Mouse (Mus musculus): ENCODE data around the gene Tmc2. TPM values are rescaled to one million over a fixed set of nuclear protein-coding genes. Genes with fewer than 3 reads are reported as not detected.

Tmc2 gene
- polyA plus RNA-seq, 1 experiment from 2014 or later: 0.05 TPM

- 82% methylated on average over 2 of the region's 2 CpGs for WGBS
- Histone ChIP-seq H3K4me3 (ENCODE audit: low read depth, low read length) (no peak overlapping the region), H3K4me1 (ENCODE audit: control insufficient read depth, insufficient read depth, low read length) (peaks cover 1% of the 10 kb centered on the region), H3K36me3 (ENCODE audit: control insufficient read depth, insufficient read depth, low read length) (peaks cover 55% of the 10 kb centered on the region), H3K27ac (ENCODE audit: low read depth, low read length) (no peak overlapping the region), H3K27me3 (ENCODE audit: control insufficient read depth, insufficient read depth, low read length) (no peaks in the 10 kb centered on the region), H3K4me2 (ENCODE audit: low read depth, low read length) (no peak overlapping the region), H3K9ac (replicated peaks; ENCODE audit: low read depth, low read length) (no peak overlapping the region), H3K9me3 (ENCODE audit: control insufficient read depth, low read length) (no peaks in the 10 kb centered on the region)
- no peak for ATAC-seq (ENCODE audit: low read depth)
Observed at GRCm38 (mm10) chr2:130171674-130172073, 23.3 kb upstream of the Tmc2 start.

GRCm38 (mm10) chr2:130176820-130177219 lies 18.2 kb upstream of the Tmc2 start:
- H3K27me3 ChIP-seq (ENCODE audit: control insufficient read depth, insufficient read depth, low read length): peaks cover 3% of the 10 kb centered on the region; the same call in 1 of the 2 replicates
- 78% methylated on average over 8 of the region's 8 CpGs for WGBS
- ATAC-seq (ENCODE audit: low read depth): no peak
- H3K4me3 ChIP-seq (ENCODE audit: low read depth, low read length): no peak overlapping the region
- H3K27ac ChIP-seq (ENCODE audit: low read depth, low read length): no peak overlapping the region
- no peaks in the 10 kb centered on the region for H3K9me3 ChIP-seq (ENCODE audit: control insufficient read depth, low read length)
- peaks cover 22% of the 10 kb centered on the region for H3K4me1 ChIP-seq (ENCODE audit: control insufficient read depth, insufficient read depth, low read length)
- peak overlapping the region; percentile 89; the same call in 1 of the 2 replicates for H3K4me2 ChIP-seq (ENCODE audit: low read depth, low read length)
- H3K36me3 ChIP-seq (ENCODE audit: control insufficient read depth, insufficient read depth, low read length): peaks cover 37% of the 10 kb centered on the region
- no peak overlapping the region for H3K9ac ChIP-seq (replicated peaks; ENCODE audit: low read depth, low read length)

- peaks cover 21% of the 10 kb centered on the region for H3K36me3 ChIP-seq (ENCODE audit: control insufficient read depth, insufficient read depth, low read length)
Observed at GRCm38 (mm10) chr2:130178381-130178705, 16.7 kb upstream of the Tmc2 start.

GRCm38 (mm10) chr2:130178706-130179506 lies 16.1 kb upstream of the Tmc2 start, which contains the start of gene Snrpb:
Gene Snrpb (minus strand): TSS chr2:130179403.
- H3K4me2 ChIP-seq (ENCODE audit: low read depth, low read length): peak within 1 kb of the TSS; percentile 89
- peak within 1 kb of the TSS; percentile 92 for H3K27ac ChIP-seq (ENCODE audit: low read depth, low read length)
- peak within 1 kb of the TSS; percentile 98 for H3K9ac ChIP-seq (replicated peaks; ENCODE audit: low read depth, low read length)
- no peaks in the 10 kb centered on the region for H3K9me3 ChIP-seq (ENCODE audit: control insufficient read depth, low read length)
- peaks cover 16% of the 10 kb centered on the region for H3K36me3 ChIP-seq (ENCODE audit: control insufficient read depth, insufficient read depth, low read length)
- peak; percentile 96 for ATAC-seq (ENCODE audit: low read depth)
- peaks cover 22% of the 10 kb centered on the region for H3K4me1 ChIP-seq (ENCODE audit: control insufficient read depth, insufficient read depth, low read length)
- peaks cover 3% of the 10 kb centered on the region; the same call in 1 of the 2 replicates for H3K27me3 ChIP-seq (ENCODE audit: control insufficient read depth, insufficient read depth, low read length)
- peak within 1 kb of the TSS; percentile 80 for H3K4me3 ChIP-seq (ENCODE audit: low read depth, low read length)
- under 1% methylated on average over 80 of the region's 81 CpGs for WGBS

More at GRCm38 (mm10) chr2:130178381-130178705, 16.7 kb upstream of the Tmc2 start:
- peak overlapping the region; percentile 92 for H3K27ac ChIP-seq (ENCODE audit: low read depth, low read length)
- H3K4me3 ChIP-seq (ENCODE audit: low read depth, low read length): peak overlapping the region; percentile 80
- H3K4me2 ChIP-seq (ENCODE audit: low read depth, low read length): peak overlapping the region; percentile 89
- no peak for ATAC-seq (ENCODE audit: low read depth)
- peaks cover 3% of the 10 kb centered on the region; the same call in 1 of the 2 replicates for H3K27me3 ChIP-seq (ENCODE audit: control insufficient read depth, insufficient read depth, low read length)
- WGBS: under 1% methylated on average over 11 of the region's 11 CpGs
- peaks cover 22% of the 10 kb centered on the region for H3K4me1 ChIP-seq (ENCODE audit: control insufficient read depth, insufficient read depth, low read length)
- H3K9ac ChIP-seq (replicated peaks; ENCODE audit: low read depth, low read length): peak overlapping the region; percentile 98
- H3K9me3 ChIP-seq (ENCODE audit: control insufficient read depth, low read length): no peaks in the 10 kb centered on the region

- peak overlapping the region; percentile 92 for H3K27ac ChIP-seq (ENCODE audit: low read depth, low read length)
- H3K36me3 ChIP-seq (ENCODE audit: control insufficient read depth, insufficient read depth, low read length): peaks cover 9% of the 10 kb centered on the region
- H3K4me2 ChIP-seq (ENCODE audit: low read depth, low read length): peak overlapping the region; percentile 89
- H3K27me3 ChIP-seq (ENCODE audit: control insufficient read depth, insufficient read depth, low read length): peaks cover 3% of the 10 kb centered on the region; the same call in 1 of the 2 replicates
- no peaks in the 10 kb centered on the region for H3K9me3 ChIP-seq (ENCODE audit: control insufficient read depth, low read length)
- WGBS: 2% methylated on average over 15 of the region's 15 CpGs
- peak; percentile 87 for ATAC-seq (ENCODE audit: low read depth)
- H3K9ac ChIP-seq (replicated peaks; ENCODE audit: low read depth, low read length): peak overlapping the region; percentile 52
- H3K4me3 ChIP-seq (ENCODE audit: low read depth, low read length): peak overlapping the region; percentile 80
- peaks cover 22% of the 10 kb centered on the region for H3K4me1 ChIP-seq (ENCODE audit: control insufficient read depth, insufficient read depth, low read length)
Observed at GRCm38 (mm10) chr2:130179507-130180019, 15.4 kb upstream of the Tmc2 start.

GRCm38 (mm10) chr2:130188391-130188790 lies 6.6 kb upstream of the Tmc2 start:
- WGBS: 92% methylated on average over 12 of the region's 12 CpGs
- no peak overlapping the region for H3K4me3 ChIP-seq (ENCODE audit: low read depth, low read length)
- no peak overlapping the region for H3K4me2 ChIP-seq (ENCODE audit: low read depth, low read length)
- no peak for ATAC-seq (ENCODE audit: low read depth)
- no peaks in the 10 kb centered on the region for H3K36me3 ChIP-seq (ENCODE audit: control insufficient read depth, insufficient read depth, low read length)
- no peak overlapping the region for H3K9ac ChIP-seq (replicated peaks; ENCODE audit: low read depth, low read length)
- no peaks in the 10 kb centered on the region for H3K9me3 ChIP-seq (ENCODE audit: control insufficient read depth, low read length)
- no peak overlapping the region for H3K27ac ChIP-seq (ENCODE audit: low read depth, low read length)
- no peaks in the 10 kb centered on the region for H3K27me3 ChIP-seq (ENCODE audit: control insufficient read depth, insufficient read depth, low read length)
- no peaks in the 10 kb centered on the region for H3K4me1 ChIP-seq (ENCODE audit: control insufficient read depth, insufficient read depth, low read length)

GRCm38 (mm10) chr2:130200961-130201360 lies 6.0 kb downstream of the Tmc2 start:
- Histone ChIP-seq H3K27me3 (ENCODE audit: control insufficient read depth, insufficient read depth, low read length) (no peaks in the 10 kb centered on the region), H3K9me3 (ENCODE audit: control insufficient read depth, low read length) (no peaks in the 10 kb centered on the region)

GRCm38 (mm10) chr2:130207376-130207775 lies 12.4 kb downstream of the Tmc2 start:
- 78% methylated on average over 2 of the region's 2 CpGs for WGBS
- Histone ChIP-seq H3K4me1 (ENCODE audit: control insufficient read depth, insufficient read depth, low read length) (no peaks in the 10 kb centered on the region), H3K9me3 (ENCODE audit: control insufficient read depth, low read length) (no peaks in the 10 kb centered on the region), H3K4me3 (ENCODE audit: low read depth, low read length) (no peak overlapping the region), H3K27ac (ENCODE audit: low read depth, low read length) (no peak overlapping the region), H3K36me3 (ENCODE audit: control insufficient read depth, insufficient read depth, low read length) (no peaks in the 10 kb centered on the region), H3K9ac (replicated peaks; ENCODE audit: low read depth, low read length) (no peak overlapping the region), H3K27me3 (ENCODE audit: control insufficient read depth, insufficient read depth, low read length) (no peaks in the 10 kb centered on the region), H3K4me2 (ENCODE audit: low read depth, low read length) (no peak overlapping the region)
- no peak for ATAC-seq (ENCODE audit: low read depth)

More at GRCm38 (mm10) chr2:130200961-130201360, 6.0 kb downstream of the Tmc2 start:
- Histone ChIP-seq H3K9ac (replicated peaks; ENCODE audit: low read depth, low read length) (no peak overlapping the region), H3K4me2 (ENCODE audit: low read depth, low read length) (no peak overlapping the region), H3K4me1 (ENCODE audit: control insufficient read depth, insufficient read depth, low read length) (no peaks in the 10 kb centered on the region), H3K36me3 (ENCODE audit: control insufficient read depth, insufficient read depth, low read length) (no peaks in the 10 kb centered on the region), H3K27ac (ENCODE audit: low read depth, low read length) (no peak overlapping the region), H3K4me3 (ENCODE audit: low read depth, low read length) (no peak overlapping the region)
- ATAC-seq (ENCODE audit: low read depth): no peak
- WGBS: 63% methylated on average over 5 of the region's 5 CpGs

- 90% methylated on average over 3 of the region's 3 CpGs for WGBS
- no peaks in the 10 kb centered on the region for H3K9me3 ChIP-seq (ENCODE audit: control insufficient read depth, low read length)
- no peak overlapping the region for H3K4me2 ChIP-seq (ENCODE audit: low read depth, low read length)
- no peaks in the 10 kb centered on the region for H3K4me1 ChIP-seq (ENCODE audit: control insufficient read depth, insufficient read depth, low read length)
- no peak overlapping the region for H3K4me3 ChIP-seq (ENCODE audit: low read depth, low read length)
- no peaks in the 10 kb centered on the region for H3K27me3 ChIP-seq (ENCODE audit: control insufficient read depth, insufficient read depth, low read length)
- H3K27ac ChIP-seq (ENCODE audit: low read depth, low read length): no peak overlapping the region
- no peak for ATAC-seq (ENCODE audit: low read depth)
- no peak overlapping the region for H3K9ac ChIP-seq (replicated peaks; ENCODE audit: low read depth, low read length)
- H3K36me3 ChIP-seq (ENCODE audit: control insufficient read depth, insufficient read depth, low read length): no peaks in the 10 kb centered on the region
Observed at GRCm38 (mm10) chr2:130207996-130208395, 13.0 kb downstream of the Tmc2 start.

All from neural tube, embryonic 14.5 days (tissue).